Mouse (Mus musculus) liver, postnatal 0 days (tissue): ENCODE measurements around the gene Fam126a.

Source experiments
- CTCF ChIP-seq: sonication (generic); IDR thresholded peaks from 2 replicates; pipeline ENCODE4 v1.5.1; 2016; ENCODE audit warnings: antibody characterized with exemption, low read depth
- EP300 ChIP-seq: IDR thresholded peaks from 2 replicates; pipeline ENCODE4 v1.6.1; 2016; ENCODE audit warnings: antibody characterized with exemption, low read depth, mild to moderate bottlenecking

GRCm38 (mm10) chr5:23993553-23993894 lies 37.0 kb downstream of the Fam126a start:
- TF ChIP-seq EP300, result no peak
- no peak for TF ChIP-seq CTCF
